10 mouse cellular contexts compared by ENCODE assay signal in the genomic region with DNA sequence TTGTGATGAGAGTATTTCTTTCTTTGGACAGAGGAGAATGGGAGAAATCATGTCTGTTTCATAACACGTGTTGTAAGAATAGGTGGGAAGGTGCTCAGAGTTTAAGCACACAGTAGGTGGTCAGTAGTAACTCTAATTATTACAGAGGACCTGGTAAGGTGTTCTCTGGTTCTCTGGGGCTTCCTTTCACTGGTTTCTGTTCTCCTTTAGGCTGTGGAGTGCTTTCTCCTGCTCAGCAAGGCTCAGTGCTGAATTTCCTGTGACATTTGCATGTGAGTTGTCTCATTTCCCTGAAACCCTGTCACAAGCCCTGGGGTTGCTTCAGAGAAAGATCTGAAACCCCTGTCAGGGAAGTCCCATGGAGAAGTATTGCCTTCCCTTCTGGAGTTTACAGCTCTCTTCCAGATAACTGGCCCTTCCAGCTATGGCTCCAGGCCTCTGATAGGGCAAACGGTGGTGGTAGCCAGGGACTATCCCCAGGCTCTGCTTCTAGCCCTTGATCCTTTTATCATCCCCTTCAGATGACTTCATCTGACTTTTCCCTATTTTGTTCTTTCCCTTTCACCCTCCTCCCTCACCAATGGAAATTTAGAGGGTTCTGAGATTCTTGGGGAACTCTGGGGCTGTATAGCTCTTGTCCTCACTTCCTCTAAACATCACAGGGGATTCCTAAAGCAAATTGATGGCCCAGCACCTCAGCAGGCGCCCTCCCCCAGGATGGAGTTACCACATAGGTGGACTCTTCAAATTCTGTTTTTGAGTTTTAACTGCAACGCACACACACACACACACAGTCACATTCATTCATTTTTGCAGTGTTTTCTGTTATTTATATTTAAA.
DNase-seq lines count a peak whose midpoint lies in the region; ATAC-seq and TF ChIP-seq lines count a peak whose summit lies in the region.
"Had no signal": no experiment of that assay in that cellular context is flagged by ENCODE, and none has a peak within 500 bp of the region (broad histone marks: within the 10 kb centered on the region; RNA-seq: fewer than 3 reads in every experiment).

No protein-coding gene starts in this region.

- intact Hi-C loops in heart, adult 2 months (cut with DNase I) = no loop called here

- H3K9me3 ChIP-seq in heart, embryonic 12.5 days (replicated peaks) = no peaks in the 10 kb centered on the region
- H3K9me3 ChIP-seq: neural tube, embryonic 13.5 days had no signal

- no peak overlapping the region for H3K9ac ChIP-seq in heart, adult 2 months (ENCODE audit: low read depth, low read length)
- no peak overlapping the region for H3K9ac ChIP-seq in heart, embryonic 12.5 days
- H3K9ac ChIP-seq: neural tube, embryonic 13.5 days had no signal

- peak in 1 of 2 experiments; percentile 54 for DNase-seq in heart, adult 2 months
- DNase-seq in A20 (ENCODE audit: low read depth, low spot score) = peak; percentile 85
- DNase-seq in natural killer cell, adult 2 months (ENCODE audit: low spot score in 2 of 2) = peak; percentile 5 to 59
- DNase-seq in cerebellum, adult 11 months = no peak
- DNase-seq in embryo, embryonic 10 days (ENCODE audit: low spot score) = no peak
- no peak for DNase-seq in gastrocnemius, adult 8-10 months (ENCODE audit: low spot score in 2 of 2)
- DNase-seq: cerebellum, adult 18-20 months had no signal

- WGBS in heart, adult 2 months = 68% methylated on average over 4 of the region's 4 CpGs
- 61% methylated on average over 4 of the region's 4 CpGs for WGBS in heart, embryonic 12.5 days

- no peak for TF ChIP-seq EP300 in heart, adult 2 months (IDR thresholded peaks at IDR 0.05; ENCODE audit: insufficient read depth, low read depth, low read length)

- no peak for TF ChIP-seq CTCF in heart, adult 2 months (IDR thresholded peaks at IDR 0.05)

- peak overlapping the region; percentile 58 for H3K27ac ChIP-seq in heart, adult 2 months
- no peak overlapping the region for H3K27ac ChIP-seq in heart, embryonic 12.5 days (ENCODE audit: poor library complexity, severe bottlenecking)
- H3K27ac ChIP-seq: neural tube, embryonic 13.5 days had no signal

- no peaks in the 10 kb centered on the region for H3K27me3 ChIP-seq in heart, adult 2 months (ENCODE audit: control insufficient read depth, insufficient read depth, low read length)
- H3K27me3 ChIP-seq in heart, embryonic 12.5 days (replicated peaks) = no peaks in the 10 kb centered on the region
- H3K27me3 ChIP-seq: neural tube, embryonic 13.5 days had no signal

- TF ChIP-seq POLR2A in heart, adult 2 months (IDR thresholded peaks at IDR 0.05; ENCODE audit: insufficient read depth, low read depth, low read length) = no peak

- H3K4me3 ChIP-seq in heart, adult 2 months = no peak overlapping the region
- H3K4me3 ChIP-seq in heart, embryonic 12.5 days = no peak overlapping the region
- H3K4me3 ChIP-seq: neural tube, embryonic 13.5 days had no signal

- no peaks in the 10 kb centered on the region for H3K79me2 ChIP-seq in heart, adult 2 months (replicated peaks; ENCODE audit: control insufficient read depth, insufficient read depth, low read length)

- no peak for ATAC-seq in heart, embryonic 12.5 days (ENCODE audit: insufficient number of reproducible peaks, low FRiP score)
- ATAC-seq in granulocyte monocyte progenitor cell, adult 5-6 weeks (replicated peaks; ENCODE audit: poor library complexity, severe bottlenecking) = peak; percentile 76

- H3K36me3 ChIP-seq in heart, adult 2 months (ENCODE audit: control insufficient read depth, insufficient read depth, low read length) = no peaks in the 10 kb centered on the region; the same call in 1 of the 2 replicates
- no peaks in the 10 kb centered on the region for H3K36me3 ChIP-seq in heart, embryonic 12.5 days
- H3K36me3 ChIP-seq: neural tube, embryonic 13.5 days had no signal

- peaks cover 10% of the 10 kb centered on the region for H3K4me1 ChIP-seq in heart, adult 2 months (ENCODE audit: control insufficient read depth, insufficient read depth, low read length)
- H3K4me1 ChIP-seq in heart, embryonic 12.5 days (replicated peaks) = peaks cover 10% of the 10 kb centered on the region
- H3K4me1 ChIP-seq: neural tube, embryonic 13.5 days had no signal

- H3K4me2 ChIP-seq in heart, embryonic 12.5 days = no peak overlapping the region
- H3K4me2 ChIP-seq: neural tube, embryonic 13.5 days had no signal

Comparison
In these comparisons a context has a peak if more than half of its experiments do, and no peak if none do; other contexts are left out.
1. DNase-seq: peak in A20 (single experiment) and natural killer cell, adult 2 months (2 of 2); none in cerebellum, adult 11 months (single experiment), embryo, embryonic 10 days (single experiment) and gastrocnemius, adult 8-10 months (0 of 2).